In the genomic region with DNA sequence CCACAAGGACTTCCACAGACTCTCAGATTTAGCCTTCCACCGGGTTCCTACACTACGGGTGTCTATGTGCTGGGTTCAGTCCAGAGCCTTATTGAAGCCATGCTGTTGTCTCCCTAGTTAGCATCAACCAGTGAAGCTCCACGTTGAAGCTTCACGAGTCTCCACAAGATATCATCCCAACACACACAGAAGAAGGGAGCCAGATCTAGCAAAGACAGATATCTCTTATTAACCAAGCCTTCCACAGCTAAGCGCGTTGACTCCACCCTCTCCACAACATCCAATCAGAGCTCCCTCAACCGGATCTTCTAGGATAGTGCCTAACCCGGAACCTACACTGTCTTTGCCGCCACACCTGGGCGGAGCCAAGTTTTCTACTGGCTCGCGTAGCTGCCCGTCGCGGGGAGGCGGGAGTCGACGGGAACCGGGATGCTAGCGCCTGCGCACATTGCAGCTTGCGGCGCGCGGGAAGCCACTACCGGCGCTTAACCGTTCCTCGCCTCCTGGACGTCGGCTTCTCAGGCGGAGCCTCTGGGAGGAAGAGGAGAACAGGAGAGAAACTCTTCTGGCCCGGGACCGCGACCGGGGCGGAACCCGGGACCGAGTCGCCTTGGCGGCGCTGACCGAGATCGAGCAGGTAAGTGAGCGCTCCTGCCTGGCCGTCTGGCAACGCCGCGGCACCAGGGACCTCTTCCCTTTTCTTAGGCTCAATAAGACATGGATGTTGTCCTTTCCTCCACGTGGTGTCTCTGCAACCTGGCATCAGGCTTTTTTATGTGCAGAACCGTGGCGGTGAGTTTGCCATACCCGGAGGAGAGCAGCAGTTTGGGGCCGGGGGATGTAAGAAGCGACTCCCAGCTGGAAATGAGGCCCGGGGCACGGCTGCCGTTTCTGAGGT, we compare ENCODE assay signal across 1 mouse cellular context.
TF ChIP-seq lines count a peak whose summit lies in the region.

Nxt1 (plus strand) TSS at position 403 of the 898 bp plus-strand sequence.

TF ChIP-seq in MEL, 35 proteins besides CTCF, POLR2A, EP300 and RAD21 (continued from another document):
- TF ChIP-seq SIN3A (IDR thresholded peaks at IDR 0.05; ENCODE audit: low read length) = peak; percentile 60
- TF ChIP-seq KAT2A (conservative IDR thresholded peaks at IDR 0.05; ENCODE audit: low read depth, low read length) = peak; percentile 91
- peak; percentile 85 for TF ChIP-seq E2F4 (IDR thresholded peaks at IDR 0.05; ENCODE audit: borderline replicate concordance, low read depth, low read length)
- TF ChIP-seq HCFC1 (IDR thresholded peaks at IDR 0.05; ENCODE audit: low read depth, low read length) = peak; percentile 99
- TF ChIP-seq MEF2A (IDR thresholded peaks at IDR 0.05; ENCODE audit: extremely low read depth, insufficient replicate concordance, low read depth, low read length, poor library complexity, severe bottlenecking) = no peak
- TF ChIP-seq ZKSCAN1 (IDR thresholded peaks at IDR 0.05; ENCODE audit: low read depth, low read length) = no peak
- 0 out of 2 replicates have a peak, but pooled peaks have one; percentile 26 for TF ChIP-seq MAZ (IDR thresholded peaks at IDR 0.05; ENCODE audit: low read depth, low read length)
- TF ChIP-seq TCF12 (IDR thresholded peaks at IDR 0.05; ENCODE audit: low read depth, low read length) = no peak; the same call in 1 of the 2 replicates
- no peak for TF ChIP-seq TAL1 (IDR thresholded peaks at IDR 0.05; ENCODE audit: low read length)
- peak; percentile 57; the same call in 1 of the 2 replicates for TF ChIP-seq GATA1 (IDR thresholded peaks at IDR 0.05; ENCODE audit: low read depth, low read length)
- TF ChIP-seq BHLHE40 (IDR thresholded peaks at IDR 0.05; ENCODE audit: borderline replicate concordance, low read depth, low read length) = no peak
- no peak; the same call in 1 of the 2 replicates for TF ChIP-seq ZMIZ1 (IDR thresholded peaks at IDR 0.05; ENCODE audit: low read depth, low read length)
- 0 out of 2 replicates have a peak, but pooled peaks have one; percentile 17 for TF ChIP-seq ETS1 (IDR thresholded peaks at IDR 0.05; ENCODE audit: low read depth, low read length)
